Mouse (Mus musculus) forebrain, embryonic 16.5 days (tissue): Measurements from ENCODE around the gene Necap2. TPM values are rescaled to one million over a fixed set of nuclear protein-coding genes. Genes with fewer than 3 reads are reported as not detected.

ENCODE experiments used
- ATAC-seq: fragments of 200-750 bp; cut with Nextera tagmentation; 2 replicates; pipeline ENCODE4 v1.8.0; 2017; ENCODE audit warnings: mild to moderate bottlenecking, moderate library complexity
- H3K27ac ChIP-seq: fragments of 300-500 bp; sonication (generic); 2 replicates; pipeline ENCODE4 v1.5.1; 2014; ENCODE audit warnings: low read length, control low read depth
- H3K27me3 ChIP-seq: fragments of 300-500 bp; sonication (generic); replicated peaks from 2 replicates; pipeline ENCODE4 v1.6.1; 2014; ENCODE audit warnings: low read length; ENCODE audit not compliant: control insufficient read depth, insufficient read depth
- H3K36me3 ChIP-seq: fragments of 300-500 bp; sonication (generic); 2 replicates; pipeline ENCODE4 v1.6.1; 2014; ENCODE audit not compliant: control insufficient read depth, insufficient read depth
- H3K4me1 ChIP-seq: fragments of 300-500 bp; sonication (generic); replicated peaks from 2 replicates; pipeline ENCODE4 v1.6.1; 2014; ENCODE audit warnings: low read length; ENCODE audit not compliant: control insufficient read depth, insufficient read depth
- H3K4me2 ChIP-seq: fragments of 300-500 bp; sonication (generic); 2 replicates; pipeline ENCODE4 v1.6.1; 2014; ENCODE audit warnings: mild to moderate bottlenecking, low read length, control low read depth
- H3K4me3 ChIP-seq: fragments of 300-500 bp; sonication (generic); replicated peaks from 2 replicates; pipeline ENCODE4 v1.5.1; 2014; ENCODE audit warnings: mild to moderate bottlenecking, low read length, control low read depth
- H3K9ac ChIP-seq: fragments of 300-500 bp; sonication (generic); replicated peaks from 2 replicates; pipeline ENCODE4 v1.6.1; 2014; ENCODE audit warnings: low read depth, low read length, control low read depth
- H3K9me3 ChIP-seq: fragments of 300-500 bp; sonication (generic); 2 replicates; pipeline ENCODE4 v1.6.1; 2016; ENCODE audit warnings: low read length; ENCODE audit not compliant: control insufficient read depth
- WGBS: fragments of 180-500 bp; shearing (Covaris S2); extraction: QIAGEN DNeasy Blood & Tissue Kit; methylation state at CpG from one replicate; pipeline ENCODE4 v1.1.7; 2014; 5-methylcytosine and 5-hydroxymethylcytosine counted together
- polyA plus RNA-seq: library from polyadenylated mRNA; unstranded; fragments of >200 nt; fragmentation: Nextera tagmentation; extraction: Ambion mirVana; gene quantifications from 2 replicates; pipeline ENCODE4 v1.2.1, GENCODE M21; 2015

Gene Necap2
- polyA plus RNA-seq, 1 experiment from 2014 or later: 56.6 TPM

GRCm38 (mm10) chr4:141106526-141107183, 28.5 kb upstream of the Necap2 start:
- no peak overlapping the region for H3K4me2 ChIP-seq
- H3K36me3 ChIP-seq: peaks cover 3% of the 10 kb centered on the region; the same call in 1 of the 2 replicates
- no peaks in the 10 kb centered on the region for H3K9me3 ChIP-seq
- H3K27ac ChIP-seq: no peak overlapping the region
- 87% methylated on average over 16 of the region's 16 CpGs for WGBS
- no peaks in the 10 kb centered on the region for H3K27me3 ChIP-seq
- H3K4me3 ChIP-seq: no peak overlapping the region
- no peak for ATAC-seq
- H3K9ac ChIP-seq: no peak overlapping the region
- H3K4me1 ChIP-seq: no peaks in the 10 kb centered on the region

- 64% methylated on average over 6 of the region's 6 CpGs for WGBS
- ATAC-seq: no peak
These were observed 23.7 kb upstream of the Necap2 start for GRCm38 (mm10) chr4:141101855-141102254.

GRCm38 (mm10) chr4:141101291-141101690, 23.1 kb upstream of the Necap2 start:
- Histone ChIP-seq H3K4me2 (no peak overlapping the region), H3K27me3 (no peaks in the 10 kb centered on the region), H3K4me3 (no peak overlapping the region), H3K36me3 (no peaks in the 10 kb centered on the region), H3K9me3 (no peaks in the 10 kb centered on the region), H3K27ac (no peak overlapping the region), H3K9ac (no peak overlapping the region), H3K4me1 (no peaks in the 10 kb centered on the region)
- WGBS: 92% methylated on average over 9 of the region's 9 CpGs
- no peak for ATAC-seq

More at GRCm38 (mm10) chr4:141101855-141102254, 23.7 kb upstream of the Necap2 start:
- no peak overlapping the region for H3K4me3 ChIP-seq
- H3K27ac ChIP-seq: no peak overlapping the region
- no peaks in the 10 kb centered on the region for H3K36me3 ChIP-seq
- no peaks in the 10 kb centered on the region for H3K4me1 ChIP-seq
- no peaks in the 10 kb centered on the region for H3K27me3 ChIP-seq
- H3K4me2 ChIP-seq: no peak overlapping the region
- H3K9me3 ChIP-seq: no peaks in the 10 kb centered on the region
- H3K9ac ChIP-seq: no peak overlapping the region

DNA sequence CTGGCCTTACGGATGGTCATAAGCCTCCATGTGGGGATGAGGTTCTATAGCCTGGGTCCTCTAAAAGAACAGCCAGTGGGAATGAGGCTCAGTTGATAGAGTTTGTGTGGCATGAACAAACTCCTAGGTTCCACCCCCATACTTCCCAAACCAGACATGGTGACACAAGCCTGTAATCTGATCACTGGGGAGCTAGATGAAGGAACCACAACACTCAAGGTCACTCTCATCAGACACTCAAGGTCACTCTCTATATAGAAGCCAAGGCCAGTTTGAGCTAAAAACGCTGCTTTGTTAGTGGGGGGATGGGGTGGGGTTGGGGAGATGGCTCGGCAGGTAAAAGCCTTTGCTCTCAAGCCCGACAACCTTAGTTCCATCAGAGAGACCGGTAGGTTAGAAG, 21.8 kb upstream of the Necap2 start:
- no peaks in the 10 kb centered on the region for H3K27me3 ChIP-seq
- ATAC-seq: no peak
- no peaks in the 10 kb centered on the region for H3K9me3 ChIP-seq
- H3K4me1 ChIP-seq: no peaks in the 10 kb centered on the region
- H3K4me3 ChIP-seq: no peak overlapping the region
- 79% methylated on average over 5 of the region's 5 CpGs for WGBS
- no peak overlapping the region for H3K4me2 ChIP-seq
- no peak overlapping the region for H3K27ac ChIP-seq
- H3K36me3 ChIP-seq: no peaks in the 10 kb centered on the region
- no peak overlapping the region for H3K9ac ChIP-seq

DNA sequence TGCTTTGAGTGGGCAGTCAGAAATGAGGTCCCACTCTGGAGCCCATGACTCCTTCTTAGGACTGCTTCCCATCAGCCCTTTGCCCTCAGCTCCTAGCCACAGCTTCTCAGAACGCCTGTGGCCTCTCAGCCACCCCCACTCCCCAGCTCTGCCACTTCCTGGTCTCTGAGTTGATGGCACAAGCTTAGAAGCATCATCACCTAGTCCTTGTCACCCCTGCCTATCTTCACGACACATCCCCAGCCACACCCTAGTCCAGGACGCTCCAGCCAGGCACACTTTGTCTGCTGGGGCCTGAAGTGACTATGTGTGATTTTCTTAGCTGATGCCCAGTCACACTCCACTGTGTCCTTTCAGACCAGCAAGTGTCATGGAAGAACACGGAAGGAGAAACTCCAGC, 20.8 kb upstream of the Necap2 start:
- no peak overlapping the region for H3K27ac ChIP-seq
- no peaks in the 10 kb centered on the region for H3K27me3 ChIP-seq
- H3K4me2 ChIP-seq: no peak overlapping the region
- 80% methylated on average over 4 of the region's 4 CpGs for WGBS
- no peaks in the 10 kb centered on the region for H3K4me1 ChIP-seq
- no peak overlapping the region for H3K9ac ChIP-seq
- no peaks in the 10 kb centered on the region for H3K9me3 ChIP-seq
- no peaks in the 10 kb centered on the region for H3K36me3 ChIP-seq
- no peak for ATAC-seq
- H3K4me3 ChIP-seq: no peak overlapping the region

- 7% methylated on average over 9 of the region's 9 CpGs for WGBS
- no peak for ATAC-seq
- no peak overlapping the region for H3K9ac ChIP-seq
- H3K4me1 ChIP-seq: no peaks in the 10 kb centered on the region
- H3K4me3 ChIP-seq: no peak overlapping the region
- H3K9me3 ChIP-seq: no peaks in the 10 kb centered on the region
- no peak overlapping the region for H3K27ac ChIP-seq
- no peaks in the 10 kb centered on the region for H3K36me3 ChIP-seq
- H3K4me2 ChIP-seq: no peak overlapping the region
- H3K27me3 ChIP-seq: no peaks in the 10 kb centered on the region
These were observed 18.6 kb upstream of the Necap2 start for GRCm38 (mm10) chr4:141096710-141097109.

DNA sequence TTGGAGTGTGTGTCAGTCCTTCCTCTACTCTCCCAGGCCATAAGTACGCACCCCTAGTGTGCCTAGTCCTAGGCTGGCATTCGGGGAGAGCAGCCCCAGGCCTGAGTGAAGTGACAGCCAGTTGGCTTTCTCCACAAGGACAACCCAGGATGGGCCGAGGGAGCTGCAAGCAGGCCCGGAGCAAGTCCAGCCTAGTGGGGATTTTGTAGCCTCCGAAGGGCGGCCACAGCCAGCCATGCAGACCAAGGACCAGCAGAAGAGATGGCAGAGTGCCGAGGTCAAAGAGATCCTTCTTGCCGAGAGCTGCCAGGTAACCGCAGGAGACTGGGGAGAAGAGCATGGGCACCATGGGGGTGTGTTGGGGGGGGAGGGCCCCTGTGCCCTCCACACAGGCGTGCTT, 16.9 kb upstream of the Necap2 start:
- Histone ChIP-seq H3K4me3 (no peak overlapping the region), H3K27me3 (no peaks in the 10 kb centered on the region), H3K27ac (no peak overlapping the region), H3K36me3 (no peaks in the 10 kb centered on the region), H3K4me2 (no peak overlapping the region), H3K9me3 (no peaks in the 10 kb centered on the region), H3K4me1 (no peaks in the 10 kb centered on the region), H3K9ac (no peak overlapping the region)
- no peak for ATAC-seq
- WGBS: 81% methylated on average over 10 of the region's 10 CpGs

DNA sequence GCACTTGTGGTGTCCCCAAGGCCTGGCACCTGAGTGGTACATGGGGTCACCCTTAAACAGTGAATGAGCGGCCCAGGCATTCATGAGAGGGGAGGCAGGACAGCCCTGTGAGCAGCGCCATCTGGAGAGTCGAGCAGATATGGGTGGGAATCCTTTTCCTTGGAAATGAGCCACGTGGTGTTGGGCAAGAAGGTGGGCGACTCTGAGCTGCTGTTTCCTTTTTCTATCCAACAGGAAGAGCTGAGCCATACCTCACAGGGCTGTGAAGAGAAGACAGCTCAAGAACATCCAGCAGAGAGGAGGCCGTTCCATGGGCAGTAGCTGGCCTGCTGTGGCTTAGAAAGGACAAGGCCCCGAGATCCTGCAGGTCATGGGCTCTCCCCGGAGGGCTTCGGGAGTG, 10.6 kb upstream of the Necap2 start:
- H3K4me2 ChIP-seq: no peak overlapping the region
- H3K4me3 ChIP-seq: no peak overlapping the region
- no peak overlapping the region for H3K27ac ChIP-seq
- WGBS: 74% methylated on average over 9 of the region's 9 CpGs
- no peaks in the 10 kb centered on the region for H3K36me3 ChIP-seq
- ATAC-seq: no peak
- H3K4me1 ChIP-seq: no peaks in the 10 kb centered on the region
- H3K27me3 ChIP-seq: no peaks in the 10 kb centered on the region
- H3K9ac ChIP-seq: no peak overlapping the region
- H3K9me3 ChIP-seq: no peaks in the 10 kb centered on the region

DNA sequence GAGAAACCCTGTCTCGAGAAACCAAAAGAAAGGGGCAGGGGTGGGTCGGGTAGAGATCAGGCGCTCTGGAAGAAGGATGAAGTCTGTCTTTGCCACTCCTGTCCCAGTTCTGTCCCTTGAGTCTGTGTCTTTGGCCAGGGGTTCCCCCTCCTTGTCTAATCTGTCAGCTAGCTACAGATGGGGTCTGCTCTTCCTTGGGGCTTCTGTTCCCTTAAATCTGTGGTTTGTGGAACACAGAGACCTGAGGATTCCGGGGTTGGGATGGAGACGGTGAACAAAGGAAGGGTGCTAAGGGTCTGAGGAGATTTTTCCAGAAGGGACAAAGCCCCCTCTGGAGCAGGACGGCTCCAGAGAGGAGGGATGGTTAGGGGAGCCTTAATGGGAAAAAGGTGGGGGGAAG, 9.9 kb upstream of the Necap2 start, which contains the start of gene Spata21:
TSS of gene Spata21 (plus strand) at position 301 of the 400 bp plus-strand sequence.
- no peak within 1 kb of the TSS for H3K4me2 ChIP-seq
- no peaks in the 10 kb centered on the region for H3K9me3 ChIP-seq
- H3K4me3 ChIP-seq: no peak within 1 kb of the TSS
- no peaks in the 10 kb centered on the region for H3K36me3 ChIP-seq
- 76% methylated on average over 6 of the region's 6 CpGs for WGBS
- H3K9ac ChIP-seq: no peak within 1 kb of the TSS
- no peak within 1 kb of the TSS for H3K27ac ChIP-seq
- no peak for ATAC-seq
- H3K27me3 ChIP-seq: no peaks in the 10 kb centered on the region
- H3K4me1 ChIP-seq: no peaks in the 10 kb centered on the region

DNA sequence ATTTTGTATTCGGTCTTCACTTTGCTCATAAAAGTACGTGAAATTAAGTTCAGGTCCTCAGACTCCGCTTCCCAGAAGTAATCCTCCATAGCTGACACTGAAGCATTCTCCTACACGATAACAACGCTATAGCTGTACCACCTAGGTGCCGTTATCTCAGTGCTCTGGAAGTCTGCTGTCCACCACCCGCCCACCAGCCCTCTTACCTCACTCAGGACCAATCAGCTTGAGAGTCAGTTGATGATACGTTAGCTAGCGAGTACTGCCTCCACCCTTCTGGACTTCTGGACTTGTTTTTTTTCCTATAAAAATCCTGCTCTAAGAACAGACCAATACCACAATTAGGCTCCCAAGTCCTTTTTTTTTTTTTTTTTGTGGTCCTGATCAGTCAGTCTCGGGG, 8.7 kb upstream of the Necap2 start:
- no peaks in the 10 kb centered on the region for H3K27me3 ChIP-seq
- WGBS: 77% methylated on average over 10 of the region's 10 CpGs
- H3K4me1 ChIP-seq: no peaks in the 10 kb centered on the region
- H3K4me3 ChIP-seq: no peak overlapping the region
- no peaks in the 10 kb centered on the region for H3K9me3 ChIP-seq
- no peak overlapping the region for H3K27ac ChIP-seq
- no peak overlapping the region for H3K9ac ChIP-seq
- ATAC-seq: no peak
- no peak overlapping the region for H3K4me2 ChIP-seq
- H3K36me3 ChIP-seq: no peaks in the 10 kb centered on the region
